Mouse (Mus musculus) spleen, postnatal 14 days (tissue): ENCODE results near the gene Ptprcap.
"Not testable (repeated sequence)": the region's sequence is repeated elsewhere in the genome, so short reads cannot be mapped to it uniquely, and the experiment has no call there.

ENCODE experiments used
- DNase-seq, 2 experiments: peaks; one replicate each; pipeline ENCODE4 v3.0.0; 2021 to 2022; ENCODE audit warnings: low spot score in 2 of 2

Ptprcap gene

GRCm38 (mm10) chr19:4125741-4126696, 27.4 kb upstream of the Ptprcap start, which contains the start of gene Aip:
TSS of gene Aip (minus strand) at chr19:4125858.
- DNase-seq = peak; percentile 98

- no peak for DNase-seq
Measured at GRCm38 (mm10) chr19:4126759-4127495, 26.5 kb upstream of the Ptprcap start.

GRCm38 (mm10) chr19:4129462-4129861, 23.9 kb upstream of the Ptprcap start:
- DNase-seq = no peak

GRCm38 (mm10) chr19:4130106-4130505, 23.3 kb upstream of the Ptprcap start:
- no peak for DNase-seq

- DNase-seq = no peak
Measured at GRCm38 (mm10) chr19:4131075-4131474, 22.3 kb upstream of the Ptprcap start.

GRCm38 (mm10) chr19:4131768-4132167, 21.6 kb upstream of the Ptprcap start:
- no peak for DNase-seq

- DNase-seq = no peak
Measured at GRCm38 (mm10) chr19:4134354-4134753, 19.1 kb upstream of the Ptprcap start.

GRCm38 (mm10) chr19:4135229-4135962, 18.0 kb upstream of the Ptprcap start:
- not testable (repeated sequence) for DNase-seq

GRCm38 (mm10) chr19:4135963-4136345, 17.4 kb upstream of the Ptprcap start:
- not testable (repeated sequence) for DNase-seq

- no peak for DNase-seq
Measured at GRCm38 (mm10) chr19:4136463-4136862, 16.9 kb upstream of the Ptprcap start.

GRCm38 (mm10) chr19:4137913-4138312, 15.5 kb upstream of the Ptprcap start:
- DNase-seq = no peak

- no peak for DNase-seq
Measured at GRCm38 (mm10) chr19:4139446-4139845, 14.0 kb upstream of the Ptprcap start, which contains the start of gene Gpr152. TSS of gene Gpr152 (plus strand) at chr19:4139787.

- DNase-seq = no peak
Measured at GRCm38 (mm10) chr19:4140147-4140546, 13.3 kb upstream of the Ptprcap start.

GRCm38 (mm10) chr19:4142416-4143173, 10.8 kb upstream of the Ptprcap start:
- DNase-seq = no peak

- no peak for DNase-seq
Measured at GRCm38 (mm10) chr19:4143759-4144268, 9.6 kb upstream of the Ptprcap start, which contains the start of gene Cabp4. TSS of gene Cabp4 (minus strand) at chr19:4144033.

- DNase-seq = no peak
Measured at GRCm38 (mm10) chr19:4144550-4145498, 8.6 kb upstream of the Ptprcap start.

- DNase-seq = no peak
Measured at GRCm38 (mm10) chr19:4145936-4146335, 7.5 kb upstream of the Ptprcap start.

GRCm38 (mm10) chr19:4146366-4147021, 6.9 kb upstream of the Ptprcap start:
- DNase-seq = no peak

- no peak for DNase-seq
Measured at GRCm38 (mm10) chr19:4147022-4147405, 6.4 kb upstream of the Ptprcap start.
